Mouse (Mus musculus): ENCODE measurements around the gene Slc35f3.

DNA sequence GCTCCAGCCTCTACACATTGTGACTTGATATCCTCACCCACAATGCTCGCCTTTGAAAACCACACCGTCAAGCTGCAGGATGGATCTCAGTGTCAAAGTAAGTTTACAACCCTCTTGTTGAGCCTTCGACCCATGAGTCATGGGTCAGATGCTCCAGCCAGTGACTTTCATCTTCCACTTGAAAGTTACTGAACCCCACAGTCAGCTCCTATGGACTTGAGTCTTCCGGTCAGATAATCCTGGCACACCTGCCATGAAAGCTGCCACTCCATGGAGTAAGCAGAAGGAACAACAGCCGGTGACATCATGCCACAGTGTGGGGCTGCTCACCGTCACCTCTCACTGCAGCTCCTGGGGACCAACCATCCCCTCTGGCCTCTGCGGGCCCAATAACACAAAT lies 82.9 kb downstream of the Slc35f3 start:
- TF ChIP-seq EP300 (IDR thresholded peaks at IDR 0.05; ENCODE audit: low read depth) (no peak), CTCF (IDR thresholded peaks at IDR 0.05; ENCODE audit: low read depth) (no peak)
